Mouse (Mus musculus): ENCODE data around the gene Mcat.
A peak's percentile ranks its signal among the peaks of the same experiment; 100 is the strongest.

Gene Mcat

DNA sequence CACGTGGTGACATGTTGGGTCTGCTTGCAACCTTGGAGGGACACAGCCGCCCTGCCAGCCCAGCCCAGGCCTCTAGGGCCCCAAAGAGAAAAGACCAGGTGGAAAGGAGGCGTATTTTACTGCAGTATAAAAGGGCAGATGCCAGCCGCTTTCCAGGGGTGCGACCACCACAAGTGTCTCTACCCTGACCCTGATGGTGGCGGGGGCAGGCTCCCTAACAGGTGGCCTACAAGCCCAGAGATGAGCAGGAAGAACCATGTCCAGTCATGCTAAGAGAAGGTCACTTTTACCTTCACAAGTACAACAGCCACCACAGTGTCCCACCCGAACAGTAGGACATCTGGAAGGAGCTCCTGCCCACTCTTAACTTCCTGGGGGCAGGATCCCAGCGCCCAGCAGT is 12.0 kb upstream of the Mcat start:
- no peak for DNase-seq (ENCODE audit: low spot score)

DNA sequence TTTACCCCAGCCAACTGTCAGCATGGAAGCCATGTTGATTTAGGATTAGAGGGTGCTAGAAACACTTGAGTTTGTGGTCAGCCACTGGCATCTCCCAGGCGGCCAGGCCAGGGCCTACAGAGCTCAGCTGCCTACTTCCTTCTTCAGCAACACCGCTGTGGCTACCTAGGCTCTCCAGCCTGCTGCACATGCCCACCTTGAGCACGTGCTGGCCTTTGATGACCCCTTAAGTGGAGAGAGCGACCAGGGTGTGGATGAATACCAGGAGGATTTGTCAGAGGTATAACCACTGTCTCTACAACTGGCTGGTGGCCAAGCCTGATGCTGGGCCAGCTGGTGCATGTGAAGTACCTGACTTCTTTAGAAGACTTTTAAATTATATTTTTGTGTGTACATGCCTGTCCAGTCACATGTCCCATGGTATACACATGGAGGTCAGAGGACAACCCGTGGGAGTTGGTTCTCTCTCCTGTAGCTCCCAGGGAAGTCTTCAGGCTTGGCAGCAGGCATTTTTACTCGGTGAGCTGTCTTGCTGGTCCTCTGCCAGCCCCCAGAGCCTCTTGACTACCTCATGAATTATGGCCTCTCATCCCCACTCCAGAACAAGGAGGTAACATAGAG is 11.3 kb upstream of the Mcat start:
- DNase-seq (ENCODE audit: low spot score), result no peak

DNA sequence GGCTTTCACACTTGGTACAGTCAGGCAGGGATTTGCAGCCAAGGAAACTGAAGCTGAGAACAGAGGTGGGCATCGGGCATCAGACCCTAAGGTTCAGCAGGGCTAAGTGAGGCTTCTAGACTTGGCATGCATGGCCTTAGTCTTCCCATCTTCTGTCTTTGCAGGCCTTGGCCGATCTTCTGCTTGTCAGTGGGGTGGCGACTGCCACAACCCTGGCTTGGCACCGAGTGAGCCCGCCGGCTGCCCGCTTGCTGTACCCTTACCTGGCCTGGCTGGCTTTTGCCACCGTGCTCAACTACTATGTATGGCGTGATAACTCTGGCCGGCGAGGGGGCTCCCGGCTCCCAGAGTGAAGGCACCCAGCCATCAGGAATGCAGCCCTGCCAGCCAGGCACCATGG is 10.0 kb upstream of the Mcat start:
- no peak for DNase-seq (ENCODE audit: low spot score)

DNA sequence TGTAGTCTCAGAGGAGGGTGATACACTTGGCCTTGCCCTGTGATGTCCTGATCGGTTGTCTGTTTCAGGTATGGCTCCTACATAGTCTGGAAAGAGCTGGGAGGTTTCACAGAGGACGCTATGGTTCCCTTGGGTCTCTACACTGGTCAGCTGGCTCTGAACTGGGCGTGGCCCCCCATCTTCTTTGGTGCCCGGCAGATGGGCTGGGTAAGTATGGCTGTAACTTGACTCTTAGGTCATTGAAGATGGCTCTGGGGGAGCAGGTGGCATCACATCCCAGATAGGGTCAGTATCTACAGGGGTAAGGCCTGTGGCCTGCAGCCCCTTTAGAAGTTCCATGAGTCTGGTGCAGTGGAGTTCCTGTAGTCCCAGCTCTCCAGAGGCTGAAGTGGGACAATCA is 8.5 kb upstream of the Mcat start:
- no peak for DNase-seq (ENCODE audit: low spot score)

DNA sequence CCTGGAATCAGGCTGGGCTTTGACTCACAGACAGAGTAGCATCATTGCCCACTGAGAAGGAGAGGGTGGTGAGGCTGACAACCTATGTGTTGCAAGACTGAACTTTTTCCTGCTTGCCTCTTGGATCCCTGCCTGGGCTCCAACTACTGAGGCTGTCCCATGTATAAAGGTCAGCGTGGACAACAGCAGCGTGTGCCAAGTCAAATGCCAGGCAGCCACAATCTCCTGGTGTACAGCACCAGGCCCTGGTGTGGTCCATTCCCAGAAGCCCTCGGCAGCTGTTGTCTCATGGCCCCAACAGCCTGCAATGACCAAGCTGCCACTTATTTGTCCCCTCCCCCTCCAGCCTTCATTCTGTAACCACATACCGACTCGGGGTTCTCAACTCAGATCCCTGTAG is 8.0 kb upstream of the Mcat start:
- DNase-seq (ENCODE audit: low spot score), result no peak

DNA sequence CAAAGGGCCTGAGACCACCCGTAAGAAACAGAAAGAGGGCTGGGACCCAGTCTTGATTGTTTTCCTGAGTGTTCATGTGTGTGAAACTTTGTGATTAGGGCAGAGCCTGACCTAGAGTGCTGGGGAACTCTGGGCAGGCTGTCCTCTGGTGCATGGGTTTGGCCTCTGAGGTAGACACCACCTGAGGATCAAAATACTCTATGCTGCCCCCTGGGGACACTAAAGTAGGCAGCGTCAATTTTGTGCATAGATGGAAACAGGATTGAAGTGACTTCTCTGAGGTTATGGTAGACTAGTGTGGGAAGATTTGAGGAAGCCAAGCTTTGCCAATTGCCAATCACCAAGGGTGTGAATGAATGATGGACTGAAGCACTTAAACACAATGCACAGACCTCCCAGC is 7.1 kb upstream of the Mcat start:
- DNase-seq (ENCODE audit: low spot score), result no peak

DNA sequence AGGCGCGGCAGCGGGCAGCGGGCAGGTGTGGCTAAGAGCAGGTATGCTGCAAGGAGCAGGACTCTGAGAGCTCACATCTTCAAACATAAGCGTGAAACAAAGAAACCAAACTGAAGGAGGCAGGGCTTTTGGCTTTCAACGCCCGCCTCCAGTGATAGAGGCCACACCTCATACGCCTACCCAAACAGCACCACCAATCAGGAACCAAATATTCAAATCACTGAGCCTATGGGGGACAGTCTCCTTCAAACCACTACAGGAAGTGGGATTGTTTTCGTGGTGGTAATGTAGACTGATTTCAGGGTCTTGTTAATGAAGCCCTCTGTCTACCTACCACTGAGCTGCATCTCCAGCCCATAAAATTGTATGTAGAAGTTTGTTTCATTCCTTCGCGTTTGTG is 6.1 kb upstream of the Mcat start:
- DNase-seq (ENCODE audit: low spot score), result peak; percentile 37

DNA sequence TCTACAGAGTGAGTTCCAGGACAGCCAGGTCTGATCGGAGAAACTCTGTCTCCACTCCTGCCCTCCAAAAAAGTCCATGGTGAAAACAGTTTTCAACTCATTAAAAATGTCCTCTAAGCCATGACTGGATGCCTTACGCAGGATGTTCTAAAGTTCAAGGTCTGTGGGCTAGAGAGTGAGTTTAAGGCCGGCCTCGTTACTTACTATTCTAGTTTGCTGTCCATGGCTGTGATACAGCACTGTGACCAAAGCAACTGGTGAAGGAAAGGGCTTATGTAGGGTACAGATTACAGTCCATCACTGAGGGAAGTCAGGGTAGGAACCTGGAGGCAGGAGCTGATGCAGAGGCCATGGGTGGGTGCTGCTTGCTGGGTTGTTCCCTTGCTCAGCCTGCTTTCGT is 5.0 kb upstream of the Mcat start:
- DNase-seq (ENCODE audit: low spot score), result no peak

DNA sequence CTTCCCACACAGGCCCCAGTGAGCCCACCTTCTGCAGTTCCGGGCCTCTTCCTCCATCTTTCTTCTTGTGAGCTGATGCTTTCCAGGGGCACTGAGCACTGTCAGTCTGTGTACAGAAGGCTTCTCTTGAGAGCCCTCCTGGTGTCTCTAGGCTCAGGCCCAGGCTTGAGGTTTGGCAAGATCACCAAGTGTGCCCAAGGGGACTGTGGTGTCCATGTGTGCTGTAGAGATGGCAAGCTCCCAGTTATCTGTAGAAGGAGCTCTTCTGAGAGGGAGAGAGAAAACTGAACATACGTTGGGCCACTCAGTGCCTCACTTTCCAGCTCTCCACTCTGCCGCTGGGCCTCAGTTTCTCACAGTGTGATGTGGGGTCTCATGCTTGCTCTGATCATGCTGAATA is 4.1 kb upstream of the Mcat start:
- DNase-seq (ENCODE audit: low spot score), result no peak

DNA sequence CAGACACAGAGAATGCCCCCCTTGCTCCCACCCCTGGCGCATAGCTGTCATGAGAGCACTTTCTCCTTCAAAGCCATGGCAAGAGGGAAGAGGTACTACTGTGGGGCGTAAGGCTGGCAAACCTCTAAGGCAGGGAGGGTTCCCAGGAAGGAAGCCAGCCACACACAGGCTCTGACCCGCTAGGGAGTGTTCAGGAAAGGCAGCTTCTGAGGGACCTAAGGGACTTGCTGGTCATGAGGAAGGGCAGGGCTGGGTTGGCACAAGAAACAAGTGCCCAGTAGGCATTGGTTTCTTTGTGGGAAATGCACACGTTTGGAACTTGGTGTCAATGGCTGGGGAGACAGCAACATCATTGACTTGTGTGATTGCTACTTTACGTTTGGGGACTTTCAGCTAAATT is 2.4 kb upstream of the Mcat start:
- no peak for DNase-seq (ENCODE audit: low spot score)

DNA sequence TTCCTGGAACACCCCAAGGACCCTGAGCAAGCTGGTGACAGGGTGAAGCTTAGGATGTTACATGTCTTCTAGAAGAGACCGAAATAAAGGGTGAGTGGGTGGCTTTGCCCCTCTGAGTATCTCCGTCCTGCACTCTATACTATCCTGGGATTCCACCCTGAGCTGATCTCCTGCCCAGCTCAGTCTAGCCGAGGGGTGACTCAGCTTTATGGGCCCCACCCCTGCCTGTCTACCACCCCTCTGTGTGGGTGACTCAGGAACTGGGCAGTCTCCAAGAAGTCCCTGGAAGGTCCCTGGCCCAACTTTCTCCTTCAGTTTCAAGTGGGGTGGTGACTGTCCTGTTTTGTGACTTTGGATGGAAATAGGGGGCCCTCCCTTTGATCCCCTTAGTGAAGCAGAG is 1.8 kb upstream of the Mcat start:
- no peak for DNase-seq (ENCODE audit: low spot score)

DNA sequence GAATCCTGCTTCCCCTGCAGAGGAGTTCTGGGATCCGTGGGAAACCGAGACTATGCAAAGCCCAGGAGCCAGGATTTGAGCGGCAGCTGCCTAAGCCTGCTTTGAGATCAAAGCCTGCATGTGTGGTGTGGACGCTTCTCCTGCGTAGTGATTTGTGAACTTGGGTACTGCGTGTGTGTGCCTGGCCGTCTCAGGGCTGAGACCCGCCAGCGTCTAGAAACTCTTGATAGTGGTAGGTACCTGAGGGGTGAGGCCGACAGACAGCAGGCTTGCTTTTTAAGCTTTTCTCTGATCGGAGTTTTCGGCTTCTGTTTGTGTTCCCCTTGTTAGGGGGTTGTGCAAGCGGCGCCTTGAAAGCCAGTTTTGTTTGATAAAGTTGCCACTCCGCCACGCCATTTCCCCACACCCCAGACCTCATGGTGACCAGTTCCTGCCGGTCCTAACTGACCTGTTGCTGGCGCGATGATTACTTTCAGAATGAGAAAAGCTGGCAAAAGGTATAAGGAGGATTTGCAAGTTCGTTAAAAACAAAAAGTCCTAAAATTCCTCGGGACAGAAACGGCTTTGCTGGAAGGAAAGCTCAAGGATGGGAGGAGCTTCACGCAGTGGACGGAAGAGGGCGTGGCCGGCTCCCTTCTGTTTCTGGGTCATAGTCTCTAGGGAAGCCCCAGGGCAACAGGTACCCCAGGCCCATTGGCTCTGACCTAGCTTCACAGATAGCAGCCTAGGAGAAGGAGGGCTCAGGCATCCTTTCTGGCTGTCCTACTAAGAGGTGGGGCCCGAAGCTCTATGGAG is 467 bp upstream of the Mcat start:
- DNase-seq (ENCODE audit: low spot score), result peak; percentile 32

DNA sequence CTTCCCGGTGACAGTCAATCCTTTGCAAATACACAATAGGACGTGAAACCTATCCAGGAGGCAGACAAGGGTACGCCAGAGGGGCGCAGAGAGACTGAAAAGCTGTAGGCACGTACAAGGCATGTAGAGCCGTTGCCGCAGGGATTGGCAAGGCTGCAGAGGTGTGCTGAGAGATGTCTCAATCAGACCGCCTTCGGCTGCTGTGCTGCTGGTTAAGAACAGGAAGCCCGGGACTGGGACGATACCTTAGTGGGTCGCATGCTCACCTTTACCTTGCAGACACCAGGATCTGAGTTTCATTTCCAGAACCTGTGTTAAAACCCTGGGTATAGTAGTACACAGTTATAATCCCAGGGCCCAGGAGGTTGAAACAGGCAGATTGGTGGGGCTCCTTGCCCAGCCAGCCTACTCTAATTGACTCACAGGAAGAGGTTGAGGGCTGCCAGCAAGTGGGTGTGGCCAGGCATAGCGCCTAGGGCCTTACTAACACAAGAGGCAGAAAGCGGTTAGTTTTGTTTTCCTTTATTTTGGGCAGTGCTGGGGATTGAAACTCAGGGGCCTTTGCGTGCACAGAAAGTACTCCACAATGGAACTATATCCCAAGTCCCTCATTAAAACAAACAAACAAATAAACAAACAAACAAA is 839 bp downstream of the Mcat start:
- DNase-seq (ENCODE audit: low spot score), result peak; percentile 83

DNA sequence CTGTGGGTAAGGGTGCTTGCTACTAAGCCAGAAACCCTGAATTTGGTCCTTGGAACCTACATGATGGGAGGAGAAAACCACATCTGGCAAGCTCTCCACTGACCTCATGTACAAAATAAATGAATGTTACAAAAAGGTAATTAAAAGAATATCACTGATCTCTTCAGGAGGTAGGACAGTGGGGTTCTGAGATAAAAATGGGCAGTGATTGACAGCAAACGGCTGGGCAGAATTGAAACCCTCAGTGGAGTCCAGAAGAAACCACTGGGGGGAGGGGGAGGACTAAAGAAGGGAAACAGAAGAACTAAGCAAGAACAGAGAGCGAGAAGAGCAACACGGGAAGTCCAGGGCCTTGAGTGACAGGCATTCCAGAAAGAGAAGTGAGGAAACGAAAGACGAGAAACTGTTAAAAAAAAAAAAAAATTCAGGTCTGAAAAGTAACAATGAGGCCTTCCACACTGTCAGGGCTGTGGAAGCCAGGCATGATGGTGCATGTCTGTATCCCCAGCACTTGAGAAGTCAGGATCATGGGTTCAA is 2.6 kb downstream of the Mcat start:
- DNase-seq (ENCODE audit: low spot score), result no peak

DNA sequence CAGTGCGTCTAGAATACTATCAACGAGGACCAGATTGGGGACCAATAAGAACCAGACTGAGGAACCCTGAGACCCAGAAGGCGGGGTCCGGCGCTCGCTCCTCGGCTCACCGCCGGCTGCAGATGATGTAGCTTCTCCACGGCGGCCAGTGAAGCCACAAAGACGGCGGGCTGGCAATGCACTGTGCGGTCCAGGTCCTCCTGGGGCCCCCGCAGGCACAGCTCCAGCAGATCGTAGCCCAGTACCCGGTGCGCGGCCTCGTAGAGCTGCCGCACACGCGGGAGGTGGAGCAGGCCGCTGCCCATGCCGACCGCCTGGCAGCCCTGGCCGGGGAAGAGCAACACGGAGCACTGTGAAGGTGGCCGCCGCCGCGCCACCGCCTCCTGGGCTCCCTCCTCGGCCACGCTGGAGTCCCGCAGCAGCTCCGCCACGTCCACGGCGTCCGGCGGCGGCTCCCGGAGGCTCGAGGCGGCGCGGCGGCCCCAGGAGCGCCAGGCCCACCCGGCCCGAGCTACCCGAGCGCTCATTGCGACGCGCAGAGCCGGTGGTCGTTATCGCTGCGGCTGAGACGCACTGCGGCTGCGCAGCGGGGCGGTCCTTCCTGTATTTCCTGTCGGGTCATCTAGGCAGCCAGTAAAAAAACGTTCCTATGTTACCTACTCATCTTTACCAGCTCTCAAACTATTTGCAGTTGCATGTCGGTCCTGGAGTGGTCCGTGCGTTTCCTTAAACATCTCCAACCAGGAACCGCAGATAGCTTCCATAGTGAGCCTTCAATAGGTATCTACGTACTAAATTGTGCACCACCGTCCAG is 8.2 kb downstream of the Mcat start:
- DNase-seq (ENCODE audit: low spot score), result peak; percentile 86

DNA sequence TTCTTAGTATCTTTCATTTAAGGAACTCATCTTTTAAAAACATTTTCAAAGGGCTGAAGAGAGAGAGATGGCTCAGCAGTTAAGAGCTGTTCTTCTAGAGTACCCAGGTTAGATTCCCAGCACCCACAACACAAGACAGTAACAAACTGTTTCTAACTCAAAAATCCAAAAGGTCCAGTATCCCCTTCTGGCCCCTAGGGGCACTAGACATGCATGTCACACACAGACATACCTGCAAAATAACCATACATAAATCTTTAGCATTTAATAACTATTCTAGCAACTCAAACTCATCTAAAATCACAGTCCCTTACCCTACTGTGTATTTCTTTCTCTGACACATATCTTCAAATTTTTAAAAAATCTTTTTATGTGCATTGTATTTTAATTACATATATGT is 9.8 kb downstream of the Mcat start:
- DNase-seq (ENCODE audit: low spot score), result no peak

DNA sequence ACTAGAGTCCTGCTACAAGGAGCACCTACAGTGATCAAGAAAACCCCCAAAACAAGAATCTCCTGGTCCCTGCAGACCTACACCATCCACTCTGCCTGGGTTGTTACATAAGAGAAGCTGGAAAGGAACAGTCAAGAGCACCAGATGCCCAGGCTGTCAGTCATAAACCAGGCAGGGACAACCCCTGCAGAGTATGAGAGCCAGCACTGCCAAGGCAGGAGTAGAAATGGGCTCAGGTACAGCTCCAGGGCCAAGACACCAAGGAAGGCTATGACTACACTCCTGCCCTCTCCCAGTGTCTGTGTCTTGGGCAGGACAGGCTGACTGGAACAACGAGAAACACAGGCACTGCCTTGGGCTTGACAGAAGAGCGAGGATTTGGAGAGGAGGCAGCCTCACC is 13.4 kb downstream of the Mcat start:
- no peak for DNase-seq (ENCODE audit: low spot score)

DNA sequence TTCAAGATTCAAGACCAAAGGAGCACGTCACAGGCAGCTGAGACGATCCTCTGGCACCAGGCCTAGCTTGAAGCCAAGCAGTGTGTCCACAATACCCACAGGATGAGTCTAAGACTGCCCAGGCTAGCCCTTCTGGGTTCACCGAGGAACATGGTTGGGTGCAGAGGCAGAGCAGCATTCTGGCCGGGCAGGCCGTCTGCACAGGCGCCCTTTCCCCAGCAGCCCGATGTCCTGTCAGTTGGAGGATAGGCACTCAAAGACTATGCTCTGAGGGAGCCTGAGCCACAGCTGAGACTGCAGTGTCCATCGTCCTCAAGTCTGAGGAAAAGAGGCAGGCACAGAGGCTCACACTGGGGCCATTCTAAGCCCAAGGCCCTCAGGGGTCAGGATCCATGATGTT is 16.4 kb downstream of the Mcat start:
- no peak for DNase-seq (ENCODE audit: low spot score)

DNA sequence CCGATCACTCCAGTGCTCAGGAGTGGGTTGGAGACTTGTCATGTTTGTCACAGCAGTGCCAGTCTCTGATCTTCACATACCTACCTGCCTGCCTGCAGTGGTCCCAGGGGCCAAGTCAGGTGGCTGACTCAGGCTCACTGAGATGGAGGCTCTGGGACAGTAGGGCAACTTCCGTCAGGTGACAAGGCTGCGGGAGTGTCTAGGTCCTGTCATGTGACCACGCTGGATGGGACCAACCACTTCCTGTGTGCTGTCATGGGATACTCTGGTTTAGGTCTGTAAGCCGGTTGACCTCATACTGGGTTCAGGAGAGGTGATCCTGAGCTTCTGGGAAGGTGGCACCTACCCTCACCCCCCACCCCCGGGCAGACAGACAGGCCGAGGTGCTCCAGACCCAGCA is 17.6 kb downstream of the Mcat start:
- peak; percentile 11 for DNase-seq (ENCODE audit: low spot score)

DNA sequence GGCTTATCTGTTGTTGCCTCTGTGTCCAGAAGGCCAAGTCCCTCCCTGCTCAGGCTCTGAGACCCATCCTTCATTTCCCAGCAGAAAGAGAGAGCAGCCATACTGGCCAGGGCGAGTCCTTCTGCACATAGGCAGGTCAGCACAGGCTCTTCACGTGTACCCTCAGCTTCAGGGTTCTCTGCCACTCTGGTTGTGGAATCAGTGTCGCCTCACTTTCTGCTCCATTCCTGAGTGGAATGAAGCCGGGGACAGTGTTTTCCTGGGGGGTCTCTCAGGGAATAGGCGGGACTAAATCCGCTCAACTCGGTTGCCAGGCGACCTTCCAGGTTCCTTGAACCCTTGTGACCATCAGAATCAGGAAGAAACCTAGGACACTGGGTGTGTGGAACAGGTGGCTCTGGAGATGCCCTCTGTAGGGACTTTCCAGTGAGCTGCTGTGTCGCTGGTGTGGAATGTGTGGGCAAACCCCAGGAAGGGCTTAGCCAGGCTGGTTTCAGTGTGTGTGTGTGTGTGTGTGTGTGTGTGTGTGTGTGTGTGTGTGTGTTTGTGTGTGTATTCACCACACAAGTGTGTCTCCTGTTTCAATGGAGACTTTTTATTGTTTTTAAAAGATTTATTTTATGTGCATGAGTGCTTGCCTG is 21.8 kb downstream of the Mcat start:
- DNase-seq (ENCODE audit: low spot score), result no peak

DNA sequence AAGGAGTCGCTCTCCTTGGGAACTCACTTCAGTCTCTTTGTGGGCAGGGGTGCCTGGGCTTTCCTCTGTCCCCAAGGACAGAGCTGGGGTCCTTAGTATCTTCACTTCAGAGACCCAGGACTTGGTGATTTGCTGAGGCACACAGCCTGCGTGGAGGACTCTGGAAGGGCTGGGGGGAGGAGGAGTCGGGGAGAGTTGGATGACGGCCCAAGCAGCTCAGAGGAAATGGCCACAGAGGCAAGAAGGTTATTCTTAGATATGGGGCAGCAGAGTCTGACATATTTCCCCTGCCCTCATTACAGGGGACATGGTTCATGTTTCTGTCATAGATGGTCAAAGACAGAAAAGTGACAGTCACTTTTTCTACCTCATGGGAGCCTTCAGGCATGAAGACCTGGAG is 23.7 kb downstream of the Mcat start:
- no peak for DNase-seq (ENCODE audit: low spot score)

DNA sequence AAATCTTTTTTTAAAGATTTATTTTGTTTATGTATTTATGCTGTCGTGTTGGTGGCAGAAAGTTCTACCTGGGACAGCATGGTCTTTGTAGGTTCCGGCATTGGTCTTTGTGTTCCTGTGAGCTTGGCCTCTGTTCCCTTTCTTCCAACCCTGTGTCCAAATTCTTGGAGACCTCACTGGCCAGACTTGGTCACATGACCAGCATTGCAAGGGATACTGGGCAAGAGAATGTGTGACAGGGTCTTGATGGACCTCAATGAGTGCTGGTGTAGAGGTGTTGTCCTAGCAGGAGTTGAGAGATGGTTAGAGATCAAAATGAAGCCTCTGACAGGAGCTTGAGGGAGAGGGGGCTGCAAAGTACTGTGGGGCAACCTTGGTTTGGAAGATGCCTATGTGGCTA is 24.7 kb downstream of the Mcat start:
- DNase-seq (ENCODE audit: low spot score), result no peak

All from T-cell, adult 2 months (primary cell).